Mouse (Mus musculus): ENCODE results near the gene Gfpt1.

The Gfpt1 gene

DNA sequence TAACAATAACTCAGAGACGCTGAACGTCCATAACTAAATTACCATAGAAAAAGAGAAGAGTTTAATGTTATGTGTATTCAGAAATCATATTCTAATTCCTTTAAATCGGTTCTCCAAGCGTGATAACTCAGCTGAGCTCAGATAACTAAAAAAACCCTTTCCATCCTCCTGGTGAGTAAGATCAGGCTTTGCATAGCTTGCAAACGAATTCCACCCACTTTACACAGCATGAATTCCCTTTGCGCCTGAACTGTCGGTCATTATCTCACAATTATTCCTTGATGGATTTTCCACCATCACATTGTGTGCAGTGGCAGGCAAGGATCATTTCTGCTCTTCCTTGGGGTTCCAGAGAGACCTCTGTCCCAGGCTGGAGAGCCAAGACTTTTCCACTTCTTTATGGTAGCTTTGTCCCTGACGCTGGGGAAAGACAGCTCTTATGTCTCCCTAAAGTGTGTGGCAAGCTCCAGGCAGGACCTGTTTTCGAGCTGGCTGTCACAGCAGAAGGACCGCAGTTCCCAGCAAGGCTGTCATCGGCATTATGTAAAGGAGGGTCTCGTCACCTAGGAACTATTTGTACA lies 91.4 kb downstream of the Gfpt1 start:
- no peak for DNase-seq (ENCODE audit: low read depth, low spot score)

DNA sequence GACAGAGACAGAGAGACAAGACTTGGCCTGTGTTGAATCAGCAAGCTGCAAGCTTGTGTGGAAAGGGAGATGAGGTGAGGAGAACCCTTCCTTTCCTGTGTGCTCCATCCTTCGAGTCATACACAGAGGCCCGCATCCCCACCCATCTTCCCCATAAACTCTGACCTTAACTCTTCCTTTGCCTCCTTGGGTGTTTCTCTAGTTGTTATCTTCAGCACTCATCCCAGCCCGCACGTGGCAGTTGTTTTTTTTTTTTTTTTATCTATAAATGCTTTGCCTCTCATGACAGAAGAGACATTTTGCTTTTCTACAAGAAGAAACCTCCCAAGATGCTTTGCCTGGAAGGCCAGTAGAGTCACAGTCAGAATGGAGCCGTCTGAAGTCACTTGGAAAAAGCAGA lies 95.8 kb downstream of the Gfpt1 start:
- DNase-seq (ENCODE audit: low read depth, low spot score), result no peak

DNA sequence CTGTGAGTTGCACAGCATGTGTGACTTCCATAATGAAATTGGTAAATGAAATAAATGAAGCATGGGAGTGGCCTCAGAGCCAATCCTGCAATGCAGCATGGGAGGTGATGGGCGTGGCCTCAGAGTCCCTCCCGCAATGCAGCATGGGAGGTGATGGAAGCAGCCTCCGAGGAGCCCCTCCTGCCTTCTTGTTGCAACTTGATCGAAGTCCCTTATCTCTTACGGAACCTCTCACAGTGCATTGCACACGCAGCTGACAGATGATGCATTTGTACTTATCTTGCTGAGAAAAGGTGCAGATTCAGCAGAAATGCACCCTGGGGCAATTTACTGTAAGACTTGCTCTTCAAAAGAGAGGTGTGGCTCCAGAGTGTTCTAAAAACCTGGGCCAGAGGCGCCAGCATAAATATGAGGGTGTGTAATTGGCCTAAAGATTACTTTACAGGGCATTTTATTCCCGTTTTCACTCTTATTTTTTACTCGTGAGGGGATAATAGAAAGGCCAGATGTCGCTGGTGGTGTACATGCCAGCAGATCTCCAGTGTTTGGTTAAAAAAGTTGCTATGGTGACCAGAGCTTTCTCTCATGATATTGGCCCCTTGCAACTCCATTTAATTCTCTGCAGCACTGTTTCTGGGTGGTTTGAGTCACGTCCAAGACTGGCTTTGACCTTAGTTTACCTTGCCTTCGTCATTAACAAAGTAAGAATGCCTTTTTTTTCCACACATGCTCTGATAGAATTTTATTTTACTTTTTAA lies 97.3 kb downstream of the Gfpt1 start:
- DNase-seq (ENCODE audit: low read depth, low spot score), result no peak
